Comparison of ENCODE assay signal across 12 mouse cellular contexts in genomic region chr16:67425371-67425770, GRCm38 (mm10).
"Had no signal": no experiment of that assay in that cellular context is flagged by ENCODE, and none has a peak within 500 bp of the region (broad histone marks: within the 10 kb centered on the region; RNA-seq: fewer than 3 reads in every experiment).

No protein-coding gene starts in this region.

- H3K27ac ChIP-seq: kidney, postnatal 0 days; limb, embryonic 13.5 days; liver, embryonic 14.5 days; neural tube, embryonic 15.5 days had no signal

- H3K36me3 ChIP-seq: limb, embryonic 13.5 days; neural tube, embryonic 15.5 days had no signal

- DNase-seq: kidney, postnatal 36 days; layer of hippocampus, adult 9-11 months; layer of hippocampus, postnatal 36 days; lung, adult 18-20 months; midbrain, embryonic 14.5 days; thymus, adult 18-20 months; thymus, postnatal 14 days had no signal

- H3K9me3 ChIP-seq: limb, embryonic 13.5 days; neural tube, embryonic 15.5 days had no signal

- H3K4me3 ChIP-seq: limb, embryonic 13.5 days; myocyte; neural tube, embryonic 15.5 days had no signal

- H3K9ac ChIP-seq: limb, embryonic 13.5 days; liver, embryonic 14.5 days; neural tube, embryonic 15.5 days had no signal

- H3K4me2 ChIP-seq: limb, embryonic 13.5 days; neural tube, embryonic 15.5 days had no signal

- H3K27me3 ChIP-seq: limb, embryonic 13.5 days; neural tube, embryonic 15.5 days had no signal

- H3K4me1 ChIP-seq: limb, embryonic 13.5 days; neural tube, embryonic 15.5 days had no signal
